Mouse (Mus musculus) left cerebral cortex, postnatal 4 days (tissue): ENCODE measurements at regions not wholly inside any gene's neighbourhood (a gene's known extent, or its start where the extent isn't known, plus 50 kb on each side); places are given as distances from the start of the nearest gene placed in this dataset.

ENCODE experiments used
- DNase-seq: peaks from one replicate; pipeline ENCODE4 v3.0.0-alpha.2; 2022
- intact Hi-C: fragments of 180-260 bp; cut with DNase I; formaldehyde crosslinking; loops from one replicate; pipeline ENCODE4 v1.15.1; 2025

DNA sequence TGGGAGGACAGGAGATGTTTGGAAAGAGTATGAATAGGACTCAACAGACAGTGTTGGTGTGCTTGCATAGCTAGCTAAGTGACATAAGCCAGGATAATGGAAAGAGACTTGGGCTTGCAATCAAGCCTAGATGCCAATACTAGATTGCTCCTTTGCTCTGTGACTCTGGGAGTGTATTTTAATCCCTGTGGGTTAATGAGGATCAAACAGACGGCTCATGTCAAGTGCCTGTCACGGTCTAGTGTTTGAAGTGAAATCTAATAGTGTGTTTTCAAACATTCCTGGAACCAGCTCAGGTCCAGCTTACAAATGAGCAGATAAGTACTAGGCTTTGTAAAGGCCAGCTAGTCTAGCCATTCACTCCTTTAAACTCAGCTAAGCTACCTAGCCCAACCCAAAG is 64.1 kb upstream of the Ranbp3l start:
- no peak for DNase-seq
- intact Hi-C loops = no loop called here

DNA sequence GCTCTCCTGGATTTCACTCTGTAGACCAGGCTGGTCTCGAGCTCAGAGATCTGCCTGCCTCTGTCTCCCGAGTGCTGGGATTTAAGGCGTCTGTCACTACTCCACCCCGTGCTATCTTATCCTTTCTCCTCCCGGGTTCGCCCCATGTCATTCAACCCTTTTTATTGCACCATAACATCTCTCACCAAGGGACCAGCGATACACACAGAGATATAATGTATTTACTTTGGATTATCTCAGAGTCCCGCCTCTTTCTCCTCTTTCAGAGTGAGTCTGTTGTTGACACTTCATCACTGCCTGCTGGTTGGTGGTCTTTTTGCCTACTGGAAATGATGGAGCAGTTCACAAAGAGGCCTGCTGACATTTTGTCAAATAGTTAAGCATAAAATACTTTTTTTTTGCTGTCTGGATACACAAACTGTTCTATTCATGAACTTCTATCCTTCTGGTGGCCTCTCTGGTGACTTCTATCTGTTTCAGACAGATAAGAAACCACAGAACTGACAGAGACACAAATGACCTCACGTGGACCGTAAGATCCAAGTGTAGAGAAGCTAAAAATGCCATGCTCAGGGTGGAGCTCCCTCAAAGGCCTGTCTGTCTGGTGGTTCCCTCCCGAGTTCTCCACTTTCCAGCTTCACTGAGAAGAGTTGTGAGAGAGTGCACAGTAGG is 70.1 kb upstream of the Ranbp3l start:
- intact Hi-C loops = no loop called here
- DNase-seq = no peak

DNA sequence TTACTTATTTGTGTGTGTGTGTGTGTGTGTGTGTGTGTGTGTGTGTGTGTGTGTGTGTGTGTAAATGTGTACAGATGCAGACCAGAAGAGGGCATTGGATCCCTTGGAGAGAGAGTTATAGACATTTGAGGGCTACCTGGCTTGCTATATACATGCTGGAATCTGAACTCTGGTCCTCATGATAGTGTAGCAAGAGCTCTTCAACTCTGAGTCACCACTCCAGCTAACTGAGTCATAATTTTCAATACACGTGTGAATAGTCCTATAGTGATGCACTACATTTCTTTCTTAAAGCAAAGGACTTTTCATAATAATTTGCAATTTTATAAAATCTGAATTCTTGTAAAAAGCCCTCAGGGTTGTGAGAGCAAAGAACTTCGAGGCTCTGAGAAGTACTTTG is 70.9 kb upstream of the Ranbp3l start:
- DNase-seq = no peak
- intact Hi-C loops = no loop called here

DNA sequence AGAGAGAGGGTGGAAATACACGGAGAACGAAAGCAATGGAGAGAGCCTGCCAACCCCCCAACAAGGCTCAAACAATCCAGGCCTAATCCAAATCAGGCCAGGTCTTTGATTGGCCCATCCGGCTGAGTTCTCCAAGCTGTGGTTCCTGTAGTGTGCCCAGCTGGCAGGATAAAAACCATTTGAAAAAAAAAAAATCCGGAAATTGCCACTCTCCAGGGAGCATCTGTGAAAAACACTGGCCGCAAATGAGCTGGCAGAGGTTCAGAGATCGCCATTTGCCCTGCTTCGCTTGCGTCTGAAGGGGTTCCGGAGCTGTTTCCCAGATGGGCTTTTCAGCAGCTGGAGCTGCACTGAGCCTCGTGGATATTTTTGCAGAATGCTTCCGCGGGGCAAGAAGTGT is 71.4 kb upstream of the Ranbp3l start:
- DNase-seq = peak; percentile 83

DNA sequence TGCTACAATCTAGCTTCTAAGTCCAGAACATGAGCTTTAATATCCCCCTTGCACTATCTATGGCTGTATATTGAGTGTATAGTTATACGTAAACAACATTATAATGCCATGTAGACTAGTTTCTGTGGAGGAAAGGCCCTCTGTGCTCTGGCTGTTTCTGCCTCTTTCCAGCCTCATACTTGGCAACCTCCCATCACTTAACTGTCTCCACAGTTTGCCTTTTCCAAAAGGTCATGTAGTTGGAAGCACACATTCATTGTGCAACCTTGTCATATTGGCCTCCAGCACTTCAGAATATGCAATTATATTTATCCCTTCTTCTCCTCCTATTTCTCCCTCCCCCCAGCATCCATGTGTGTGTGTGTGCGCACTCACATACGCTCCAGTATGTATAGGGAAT is 82.2 kb upstream of the Ranbp3l start:
- DNase-seq = no peak
- intact Hi-C loops = loop anchor here (2.0 kb wide), 1 partner anchor 257 kb away; no protein-coding TSS in a partner anchor

More for the DNA sequence above, 71.4 kb upstream of the Ranbp3l start:
- intact Hi-C loops = no loop called here

DNA sequence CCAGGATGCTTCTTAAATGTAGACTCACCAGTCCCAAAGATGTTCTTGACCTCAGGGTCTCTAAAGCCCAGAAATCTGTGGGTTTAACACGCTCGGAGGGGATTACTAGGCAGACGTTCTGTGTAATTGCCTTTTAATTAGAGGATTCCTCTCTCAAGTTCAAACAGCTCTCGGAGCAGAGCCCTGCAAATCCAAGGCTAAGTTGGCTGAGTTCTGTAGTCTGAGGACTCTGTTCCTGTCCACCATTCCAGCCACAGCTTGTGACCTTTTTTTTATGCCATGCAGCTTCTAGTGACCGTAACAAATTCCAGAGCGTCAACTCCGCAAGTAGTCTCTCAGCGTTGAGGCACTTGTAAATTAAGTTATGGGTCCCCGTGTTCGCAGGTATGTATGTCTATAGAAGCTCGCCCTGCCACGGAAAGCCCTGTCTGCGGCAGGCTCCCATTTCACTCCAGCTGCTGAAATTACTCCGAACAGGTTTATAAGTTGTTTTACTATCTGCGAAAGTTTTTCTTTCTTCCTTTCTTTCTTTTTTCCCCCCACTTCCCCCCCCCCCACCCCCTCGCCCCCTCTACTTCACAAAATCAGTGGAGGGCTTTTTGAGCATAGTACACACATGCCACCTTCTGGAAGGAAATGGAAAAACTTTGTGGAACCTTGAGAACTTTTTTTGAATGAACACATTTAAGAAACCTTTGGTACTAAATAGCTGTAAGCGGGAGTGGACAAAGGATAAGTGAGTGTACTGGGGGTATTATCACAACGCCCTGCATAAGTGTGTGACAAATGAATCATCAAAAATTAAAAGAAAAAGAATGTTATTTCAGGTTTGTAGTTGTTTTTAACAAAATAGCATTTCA is 82.9 kb upstream of the Ranbp3l start:
- peak; percentile 5 for DNase-seq
- intact Hi-C loops = loop anchor here (2.0 kb wide), 1 partner anchor 256 kb away; no protein-coding TSS in a partner anchor

DNA sequence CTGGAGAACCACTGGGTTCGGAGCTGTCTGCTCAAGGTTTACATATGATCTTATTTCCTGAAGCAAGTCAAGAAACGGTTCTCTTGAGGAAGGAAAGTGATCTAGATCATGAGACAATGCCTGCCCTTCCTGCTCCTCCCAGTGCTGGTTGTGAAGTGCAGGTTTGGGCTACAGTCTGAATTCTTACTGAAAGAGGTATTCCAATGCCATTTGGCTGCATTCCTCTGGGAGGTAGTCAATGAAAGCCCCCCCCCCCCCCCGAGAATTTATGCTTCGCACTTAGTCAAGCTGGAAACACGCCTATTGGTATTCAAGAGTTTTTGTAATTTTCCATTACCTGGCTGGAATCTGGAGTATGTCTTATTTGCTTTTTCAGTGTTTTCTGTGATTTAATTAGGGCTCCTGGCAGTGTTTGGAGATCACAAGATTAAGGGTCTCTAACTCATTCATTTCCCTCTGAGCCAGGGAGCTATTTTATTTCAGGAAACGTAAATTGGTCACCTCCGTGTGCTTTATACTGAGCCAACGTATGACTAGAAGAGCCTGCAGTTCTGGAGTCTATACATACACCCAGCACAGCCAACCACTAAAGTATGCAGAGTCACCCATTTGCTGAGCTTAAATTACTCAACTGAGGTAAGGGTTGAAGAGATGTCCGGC is 84.7 kb upstream of the Ranbp3l start:
- DNase-seq = no peak
- intact Hi-C loops = no loop called here

DNA sequence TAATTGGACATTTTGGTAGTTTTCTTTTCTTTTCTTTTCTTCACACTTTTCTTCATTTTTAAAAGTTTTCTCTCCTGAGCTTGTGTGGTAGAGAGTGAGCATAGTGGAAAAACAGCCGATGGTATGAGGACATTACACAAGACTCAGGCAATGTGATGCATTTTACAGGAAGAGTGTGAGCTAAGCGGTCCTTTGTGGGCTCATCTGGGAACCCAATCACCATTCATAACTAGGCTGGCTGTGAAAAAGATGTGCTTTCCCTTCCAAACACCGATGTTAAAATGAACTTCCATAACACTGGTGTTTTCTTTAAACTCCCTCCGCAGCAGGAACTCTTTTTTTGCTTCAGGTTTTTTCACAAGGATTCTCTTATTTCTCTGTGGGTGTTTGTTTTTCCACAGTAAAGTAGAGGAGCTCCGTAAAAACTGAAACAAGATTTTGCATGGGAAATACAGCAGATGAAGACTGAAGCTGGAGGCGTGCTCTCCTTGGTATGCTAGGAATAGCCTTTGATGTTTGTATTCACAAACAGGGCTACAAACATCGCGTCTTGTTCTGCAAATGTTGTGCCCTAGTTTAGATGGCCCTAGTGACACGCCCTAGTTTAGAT is 92.8 kb upstream of the Ranbp3l start:
- DNase-seq = no peak
- intact Hi-C loops = loop anchor here (10.0 kb wide), 1 partner anchor 160 kb away; the partner anchor contains the start of gene Slc1a3

DNA sequence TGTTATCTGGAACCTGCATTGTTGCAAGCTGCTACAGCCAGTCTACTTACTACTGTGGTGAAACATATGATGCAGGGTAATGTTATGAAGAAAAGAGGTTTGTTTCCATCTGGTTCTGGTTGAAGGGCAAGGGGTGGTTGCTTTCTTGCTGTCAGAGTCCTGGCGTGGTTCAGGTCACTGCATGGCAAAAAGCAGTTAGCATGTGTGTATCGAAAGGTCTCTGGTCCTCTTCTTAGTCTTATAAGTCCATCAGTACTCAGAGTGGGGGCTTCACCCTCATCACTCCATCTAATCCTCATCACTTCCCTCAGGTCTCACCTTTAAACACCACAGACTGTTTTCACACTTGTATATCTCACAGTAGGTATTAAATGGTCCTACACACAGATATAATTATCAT is 99.7 kb upstream of the Ranbp3l start:
- intact Hi-C loops = no loop called here

DNA sequence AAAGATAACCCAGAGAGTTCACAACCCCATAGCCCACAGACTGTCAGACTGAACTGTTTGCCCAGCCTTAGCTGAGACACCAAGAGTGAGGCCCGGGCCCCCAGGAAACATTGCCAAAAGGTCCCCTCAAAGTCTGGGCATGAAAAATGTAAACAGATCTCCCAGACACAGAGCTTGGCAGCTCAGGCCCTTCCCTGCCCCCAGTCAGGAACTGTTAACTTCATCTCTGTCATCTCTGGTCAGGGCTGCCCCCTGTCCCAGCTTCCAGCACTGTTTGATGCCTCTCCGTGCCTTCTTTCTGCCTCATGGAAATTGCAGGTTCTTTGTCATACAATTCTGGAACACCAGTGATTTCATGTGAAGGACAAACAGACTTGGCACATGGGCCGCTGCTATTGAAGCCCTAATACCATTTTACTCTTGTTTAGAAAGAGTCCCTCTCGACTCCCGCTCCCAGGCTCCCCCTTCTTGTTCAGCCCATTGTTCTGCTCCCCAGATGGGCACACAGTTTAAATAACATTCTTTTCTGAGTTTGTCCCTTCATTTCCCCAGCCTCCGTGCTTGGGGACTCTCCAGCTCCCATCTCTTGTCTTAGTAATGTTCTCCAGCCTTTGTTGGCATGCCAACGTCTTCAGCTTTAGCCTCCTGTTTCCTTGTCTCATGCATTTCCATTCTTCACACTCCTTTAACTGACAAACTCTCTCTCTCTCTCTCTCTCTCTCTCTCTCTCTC is 100.4 kb upstream of the Ranbp3l start:
- intact Hi-C loops = no loop called here
- peak; percentile 45 for DNase-seq

More for the DNA sequence above, 99.7 kb upstream of the Ranbp3l start:
- no peak for DNase-seq

DNA sequence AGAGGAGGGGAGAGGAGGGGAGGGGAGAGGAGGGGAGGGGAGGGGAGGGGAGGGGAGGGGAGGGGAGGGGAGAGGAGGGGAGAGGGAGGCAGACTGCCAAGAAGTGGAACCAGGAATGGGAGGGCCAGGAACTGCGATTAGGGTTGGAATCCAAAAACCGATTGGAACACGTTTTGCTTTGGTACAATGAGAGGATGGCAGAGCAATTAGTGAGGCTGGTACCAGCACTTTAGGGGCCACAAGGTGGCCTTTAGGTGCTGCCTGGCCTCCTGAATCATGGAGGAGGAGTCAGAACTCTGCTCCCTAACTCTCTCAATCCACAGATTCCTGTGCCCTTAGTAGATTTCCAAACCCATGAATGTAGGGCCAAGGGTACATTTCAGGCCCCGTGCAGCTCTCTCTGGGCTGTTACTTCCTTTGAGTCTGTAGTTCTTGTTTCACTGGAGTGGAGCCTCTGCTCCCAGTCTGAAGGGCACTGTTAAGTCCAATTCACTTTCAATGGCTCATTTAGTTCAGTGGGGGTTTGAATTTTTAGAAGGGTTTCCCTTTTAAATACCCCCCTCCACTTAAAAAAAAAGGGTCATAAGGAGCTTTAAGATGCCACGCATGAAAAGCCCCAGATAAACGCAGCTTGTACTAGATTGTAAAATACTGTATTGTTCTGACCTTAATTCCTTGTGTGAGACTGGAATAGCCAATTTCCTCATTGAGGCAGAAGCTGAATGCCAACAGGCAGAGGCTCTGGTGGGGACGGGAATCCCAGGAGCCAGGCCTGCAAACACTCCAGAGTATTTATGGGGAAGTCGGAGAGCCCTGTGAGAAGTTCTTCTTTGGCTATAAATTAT is 102.4 kb upstream of the Ranbp3l start:
- no peak for DNase-seq
- intact Hi-C loops = no loop called here

DNA sequence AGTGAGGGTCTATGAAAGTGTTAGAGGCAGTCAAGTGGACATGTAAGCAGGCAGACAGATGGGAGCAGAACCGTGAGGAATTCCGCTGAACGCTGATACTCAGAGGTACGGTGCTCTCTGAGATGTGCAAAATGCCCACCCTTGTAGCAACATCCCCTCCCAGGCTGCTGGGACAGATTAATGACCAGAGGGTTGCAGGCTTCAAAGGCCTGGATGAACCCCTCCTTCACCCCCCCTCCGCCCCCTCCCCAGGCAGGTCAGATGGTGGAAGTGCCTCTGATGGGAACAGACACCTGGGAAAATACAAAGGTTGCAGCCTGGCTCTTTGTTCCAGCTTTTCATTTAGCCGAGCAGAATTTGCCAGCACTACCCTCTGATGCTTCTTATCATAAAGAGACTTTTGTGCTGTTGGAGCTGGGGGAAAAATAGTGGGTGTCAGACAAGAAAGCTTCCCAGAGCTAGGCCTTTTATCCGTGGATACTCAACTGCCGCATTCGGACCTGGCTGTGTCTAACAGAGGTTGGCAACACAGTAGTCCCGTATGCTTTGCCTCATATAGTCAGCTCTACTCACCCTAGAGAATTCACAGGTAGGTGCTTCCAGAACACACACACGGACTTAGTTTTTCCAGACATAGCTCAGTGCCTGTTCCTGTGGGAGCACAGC is 111.2 kb upstream of the Ranbp3l start:
- intact Hi-C loops = no loop called here
- peak; percentile 22 for DNase-seq

DNA sequence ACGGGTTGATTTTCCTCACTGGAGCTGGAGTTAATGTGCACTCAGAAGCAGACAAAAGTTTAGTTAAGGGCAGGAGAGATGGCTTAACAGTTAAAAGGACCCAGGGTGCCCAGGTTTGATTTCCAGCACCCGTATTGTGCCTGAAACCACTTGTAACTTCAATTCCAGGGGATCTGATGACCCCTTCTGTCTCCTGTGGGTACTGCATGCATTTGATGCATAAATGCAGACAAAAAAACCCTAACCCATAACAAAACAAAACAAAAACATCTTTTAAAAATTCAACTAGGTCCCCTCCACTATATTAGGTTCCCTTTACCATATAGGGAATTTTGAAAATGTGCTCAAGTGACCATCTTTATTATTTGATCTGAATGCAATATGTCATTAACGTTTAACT is 112.2 kb upstream of the Ranbp3l start:
- intact Hi-C loops = no loop called here
- no peak for DNase-seq

DNA sequence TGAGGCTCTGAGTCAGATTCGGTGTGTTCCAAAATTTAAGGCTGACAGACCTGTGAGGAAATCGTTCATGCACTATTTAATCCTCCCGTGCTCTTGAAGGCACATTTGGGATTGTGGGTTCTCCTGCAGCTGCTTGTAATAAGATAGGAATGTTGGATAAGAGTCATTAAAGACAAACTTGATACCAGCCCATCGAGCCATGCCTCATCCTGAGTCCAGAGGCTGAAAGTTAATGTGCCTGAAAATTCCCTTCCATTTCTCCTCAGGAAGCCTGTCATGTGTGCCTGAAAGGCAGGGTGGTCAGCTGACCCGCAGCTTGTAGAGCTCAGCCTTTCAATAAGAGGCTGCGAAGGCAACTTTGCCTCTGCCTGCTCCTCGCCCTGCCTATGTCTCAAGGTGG is 113.4 kb upstream of the Ranbp3l start:
- intact Hi-C loops = no loop called here
- DNase-seq = no peak

DNA sequence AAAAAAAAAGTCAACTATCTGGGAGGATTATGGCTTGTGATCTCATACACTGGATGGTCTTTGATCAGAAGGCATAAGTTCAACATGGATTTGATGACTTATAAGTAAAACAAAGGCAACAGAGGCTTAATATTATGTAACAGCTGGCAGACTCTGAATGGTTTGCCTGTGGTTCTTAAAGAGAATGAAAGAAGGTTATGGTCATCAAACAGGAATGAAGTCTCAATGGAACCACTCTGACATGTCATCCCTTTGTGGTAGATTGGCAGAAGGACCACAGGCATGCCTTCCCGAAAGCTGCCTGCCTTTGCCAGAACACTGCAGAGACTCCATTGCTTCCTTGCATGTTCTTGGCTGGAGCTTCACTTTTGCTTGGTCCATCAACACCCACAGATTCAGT is 116.8 kb upstream of the Ranbp3l start:
- no peak for DNase-seq
- intact Hi-C loops = no loop called here

DNA sequence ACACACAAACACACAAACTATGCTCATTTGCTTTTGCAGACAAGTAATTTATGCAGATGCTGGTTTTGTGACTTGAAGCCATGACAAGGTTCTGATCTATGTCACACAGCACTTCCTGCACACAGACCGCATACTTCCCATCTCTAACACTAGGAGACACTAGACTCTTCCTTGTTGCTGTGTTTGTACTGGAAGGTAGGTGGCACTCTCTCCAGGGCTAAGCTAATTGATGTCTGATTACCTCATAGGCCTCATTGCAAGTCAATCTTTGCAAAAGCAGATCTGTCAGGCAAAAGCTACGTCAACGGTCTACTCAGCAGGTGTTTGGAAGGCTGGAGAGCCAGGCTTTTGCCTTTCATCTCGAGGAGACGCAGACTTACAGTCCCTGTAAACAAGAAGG is 118.3 kb upstream of the Ranbp3l start:
- intact Hi-C loops = no loop called here
- DNase-seq = no peak

DNA sequence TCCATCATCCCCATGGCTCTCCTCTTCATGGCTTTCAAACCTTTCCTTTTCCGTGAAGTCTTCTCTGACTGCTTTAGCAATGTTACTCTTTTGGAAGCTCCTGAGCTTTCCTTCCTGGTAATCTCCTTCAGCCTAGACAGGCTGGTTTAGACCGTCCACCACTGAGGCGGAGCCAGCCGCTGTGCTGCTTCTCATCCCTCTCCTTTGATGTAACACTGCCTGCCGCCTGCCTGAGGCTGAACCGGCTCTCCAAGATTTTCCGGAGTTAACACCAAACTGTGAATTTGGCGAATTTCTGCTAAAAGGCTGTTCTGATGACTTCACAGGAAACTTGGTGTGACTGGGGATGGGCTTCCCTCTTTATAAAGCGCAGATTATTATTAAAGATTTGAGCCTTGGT is 125.6 kb upstream of the Ranbp3l start:
- no peak for DNase-seq
- intact Hi-C loops = no loop called here

DNA sequence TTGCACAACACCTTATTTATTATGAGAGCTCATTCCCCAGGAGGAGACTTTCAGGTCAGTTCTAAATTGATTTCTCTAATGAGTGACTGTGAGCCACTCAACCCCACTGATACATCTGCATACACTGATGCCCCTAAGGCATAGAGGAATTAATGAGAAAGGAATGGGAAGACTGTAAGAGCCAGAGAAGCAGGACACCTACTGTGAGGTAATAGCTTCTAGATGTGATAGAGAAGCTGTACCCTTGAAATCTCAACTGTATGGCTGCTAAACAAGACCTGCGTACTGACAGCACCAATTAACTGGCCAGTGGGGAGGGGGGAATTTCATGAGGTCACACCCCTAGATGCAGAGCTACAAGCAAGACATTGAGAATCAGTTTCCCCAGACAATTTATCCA is 128.3 kb upstream of the Ranbp3l start:
- DNase-seq = no peak
- intact Hi-C loops = no loop called here

DNA sequence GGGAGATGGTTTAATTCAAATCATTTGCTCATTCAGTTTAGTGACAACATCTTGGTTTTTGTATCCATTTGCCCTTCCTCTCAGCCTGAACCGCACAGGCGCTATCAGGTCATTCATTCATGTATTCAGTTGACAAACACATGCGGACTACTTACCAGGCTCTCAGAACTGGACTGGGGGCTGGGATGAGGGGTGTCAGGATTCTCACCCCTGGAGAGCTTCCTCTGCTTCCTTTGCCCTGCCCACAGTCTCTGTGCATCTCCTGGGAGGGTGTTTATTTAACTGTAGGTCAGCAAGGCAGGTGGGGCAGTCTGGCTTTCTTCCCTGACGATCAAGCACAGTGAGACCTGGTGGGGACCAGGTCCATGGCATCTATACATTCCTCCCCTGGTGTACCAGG is 123.6 kb upstream of the Slc1a3 start:
- intact Hi-C loops = no loop called here
- DNase-seq = no peak
